Mouse (Mus musculus) forebrain, embryonic 13.5 days (tissue): Measurements from ENCODE around the gene Actr8. TPM values are rescaled to one million over a fixed set of nuclear protein-coding genes. Genes with fewer than 3 reads are reported as not detected.

Experiments used
- ATAC-seq: fragments of 200-750 bp; cut with Nextera tagmentation; 2 replicates; pipeline ENCODE4 v1.8.0; 2017
- H3K27ac ChIP-seq: fragments of 300-500 bp; sonication (generic); 2 replicates; pipeline ENCODE4 v1.5.1; 2015; ENCODE audit warnings: inconsistent platforms, mild to moderate bottlenecking, moderate library complexity
- H3K27me3 ChIP-seq: fragments of 300-500 bp; sonication (generic); 2 replicates; pipeline ENCODE4 v1.6.1; 2015; ENCODE audit warnings: mild to moderate bottlenecking, inconsistent platforms
- H3K36me3 ChIP-seq: fragments of 300-500 bp; sonication (generic); 2 replicates; pipeline ENCODE4 v1.6.1; 2015; ENCODE audit warnings: mild to moderate bottlenecking, inconsistent platforms; ENCODE audit not compliant: poor library complexity, severe bottlenecking
- H3K4me1 ChIP-seq: fragments of 300-500 bp; sonication (generic); 2 replicates; pipeline ENCODE4 v1.6.1; 2015; ENCODE audit warnings: inconsistent platforms
- H3K4me2 ChIP-seq: fragments of 300-500 bp; sonication (generic); 2 replicates; pipeline ENCODE4 v1.6.1; 2015; ENCODE audit warnings: inconsistent platforms, mild to moderate bottlenecking, moderate library complexity
- H3K4me3 ChIP-seq: fragments of 300-500 bp; sonication (generic); 2 replicates; pipeline ENCODE4 v1.5.1; 2015; ENCODE audit warnings: mild to moderate bottlenecking, inconsistent platforms
- H3K9ac ChIP-seq: fragments of 300-500 bp; sonication (generic); 2 replicates; pipeline ENCODE4 v1.6.1; 2015; ENCODE audit warnings: mild to moderate bottlenecking, inconsistent platforms
- H3K9me3 ChIP-seq: fragments of 300-500 bp; sonication (generic); replicated peaks from 2 replicates; pipeline ENCODE4 v1.6.1; 2016; ENCODE audit warnings: inconsistent platforms
- WGBS: fragments of 180-500 bp; shearing (Covaris S2); methylation state at CpG from one replicate; pipeline ENCODE4 v1.1.7; 2015; 5-methylcytosine and 5-hydroxymethylcytosine counted together
- polyA plus RNA-seq: library from polyadenylated mRNA; unstranded; fragments of >200 nt; fragmentation: Nextera tagmentation; extraction: Ambion mirVana; gene quantifications from 2 replicates; pipeline ENCODE4 v1.2.1, GENCODE M21; 2015

The Actr8 gene
- polyA plus RNA-seq, 1 experiment from 2014 or later: 87.0 TPM

DNA sequence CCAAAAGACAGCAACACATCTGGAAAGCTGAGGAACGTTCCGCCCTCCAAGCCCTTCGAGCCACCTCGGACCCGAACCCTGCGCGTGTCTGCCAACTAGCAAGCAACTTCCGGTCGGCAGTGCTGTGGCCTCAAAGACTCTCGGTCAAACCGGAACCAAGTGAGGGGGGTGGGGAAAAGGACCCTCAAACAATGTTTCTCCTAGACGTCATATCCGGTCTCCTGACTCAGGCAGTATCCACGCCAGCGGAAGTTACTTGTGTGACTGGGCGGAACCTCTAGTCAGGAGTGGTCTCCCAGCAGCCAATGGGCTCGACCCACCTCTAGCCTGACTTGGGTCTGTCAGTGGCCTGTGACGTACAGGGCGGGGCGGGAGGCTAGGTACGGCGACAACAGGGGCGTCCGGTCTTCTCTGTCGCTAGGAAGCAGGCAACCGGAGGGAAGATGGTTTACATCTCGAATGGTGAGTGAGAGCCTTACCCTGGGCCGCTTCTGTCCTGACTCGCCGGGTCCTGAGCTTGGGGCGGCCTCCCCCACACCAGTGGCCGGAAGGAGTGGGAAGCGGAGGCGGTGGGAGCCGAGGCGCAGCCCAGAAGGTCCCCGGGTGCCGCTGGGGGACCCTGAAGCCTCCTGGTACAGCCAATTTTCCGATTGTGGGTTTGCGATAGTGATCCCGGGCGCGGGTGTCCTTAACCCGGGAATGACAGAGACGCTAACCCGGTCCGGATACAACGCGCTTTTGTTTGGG, 9.9 kb upstream of the Actr8 start, which contains the start of gene Selenok:
Gene Selenok (plus strand): TSS at position 234 of the 747 bp plus-strand sequence.
- WGBS: under 1% methylated on average over 42 of the region's 49 CpGs
- Histone ChIP-seq H3K27ac (peak within 1 kb of the TSS; percentile 83), H3K9ac (peak within 1 kb of the TSS; percentile 90), H3K4me2 (peak within 1 kb of the TSS; percentile 87), H3K9me3 (no peaks in the 10 kb centered on the region), H3K27me3 (no peaks in the 10 kb centered on the region), H3K36me3 (peaks cover 27% of the 10 kb centered on the region), H3K4me3 (peak within 1 kb of the TSS; percentile 87), H3K4me1 (peaks cover 27% of the 10 kb centered on the region)
- ATAC-seq: peak; percentile 100

- no peak overlapping the region for H3K4me2 ChIP-seq
Observed at GRCm38 (mm10) chr14:29971446-29971845, 6.7 kb upstream of the Actr8 start.

DNA sequence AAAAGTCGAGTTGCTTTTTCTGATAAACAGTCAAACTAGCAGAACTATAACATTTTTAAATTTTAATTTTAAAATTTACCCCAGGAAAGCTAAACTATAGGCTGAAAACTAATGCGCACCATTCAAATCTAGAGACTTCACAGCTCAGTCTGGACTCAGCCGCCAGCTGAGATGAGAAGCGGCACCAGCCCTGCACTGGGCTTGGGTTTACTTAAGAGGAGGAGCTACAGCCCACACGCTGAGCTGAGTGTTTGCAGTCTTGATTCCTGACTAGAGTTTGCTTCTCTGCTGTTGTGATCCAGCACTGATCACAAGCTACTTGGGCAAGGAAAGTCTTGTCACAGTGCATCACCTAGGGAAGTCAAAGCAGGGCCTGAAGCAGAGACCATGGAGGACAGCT, 6.1 kb upstream of the Actr8 start:
- Histone ChIP-seq H3K4me3 (no peak overlapping the region), H3K27me3 (no peaks in the 10 kb centered on the region), H3K27ac (no peak overlapping the region), H3K9me3 (no peaks in the 10 kb centered on the region), H3K9ac (no peak overlapping the region), H3K4me2 (no peak overlapping the region), H3K36me3 (peaks cover 64% of the 10 kb centered on the region), H3K4me1 (peaks cover 27% of the 10 kb centered on the region)
- ATAC-seq: no peak
- WGBS: 91% methylated on average over 5 of the region's 5 CpGs

More at GRCm38 (mm10) chr14:29971446-29971845, 6.7 kb upstream of the Actr8 start:
- H3K36me3 ChIP-seq: peaks cover 58% of the 10 kb centered on the region
- H3K4me3 ChIP-seq: no peak overlapping the region
- H3K9ac ChIP-seq: no peak overlapping the region
- H3K27ac ChIP-seq: no peak overlapping the region
- no peak for ATAC-seq
- H3K4me1 ChIP-seq: peaks cover 27% of the 10 kb centered on the region
- no peaks in the 10 kb centered on the region for H3K27me3 ChIP-seq
- 95% methylated on average over 7 of the region's 7 CpGs for WGBS
- H3K9me3 ChIP-seq: no peaks in the 10 kb centered on the region

DNA sequence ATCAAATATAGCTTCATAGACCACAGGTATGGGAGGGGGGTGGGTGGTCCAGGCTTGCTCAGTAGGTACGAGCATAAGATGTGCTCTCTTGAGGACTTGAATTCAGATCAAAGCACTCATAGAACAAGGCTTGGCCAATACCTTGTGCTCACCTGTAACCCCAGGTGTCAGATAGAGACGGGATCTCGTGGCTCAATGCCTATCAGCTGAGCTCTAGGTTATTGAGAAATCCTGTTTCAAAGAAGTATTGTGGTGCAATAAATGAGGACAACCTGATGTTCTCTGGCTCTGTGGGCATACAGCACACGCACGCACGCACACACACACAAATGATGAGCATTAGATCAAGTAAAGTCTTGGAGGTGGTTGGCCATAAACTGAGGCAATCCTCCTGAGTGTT, 1.2 kb upstream of the Actr8 start:
- Histone ChIP-seq H3K9ac (no peak overlapping the region), H3K4me1 (peaks cover 11% of the 10 kb centered on the region), H3K27ac (no peak overlapping the region), H3K4me3 (no peak overlapping the region), H3K36me3 (peaks cover 71% of the 10 kb centered on the region), H3K4me2 (no peak overlapping the region), H3K27me3 (no peaks in the 10 kb centered on the region), H3K9me3 (no peaks in the 10 kb centered on the region)
- no peak for ATAC-seq
- 96% methylated on average over 6 of the region's 6 CpGs for WGBS

GRCm38 (mm10) chr14:29980447-29981205, 2.5 kb downstream of the Actr8 start:
- Histone ChIP-seq H3K4me1 (peaks cover 11% of the 10 kb centered on the region), H3K27ac (no peak overlapping the region), H3K9ac (no peak overlapping the region), H3K36me3 (peaks cover 72% of the 10 kb centered on the region), H3K4me3 (no peak overlapping the region), H3K27me3 (no peaks in the 10 kb centered on the region), H3K9me3 (no peaks in the 10 kb centered on the region), H3K4me2 (no peak overlapping the region)
- no peak for ATAC-seq
- WGBS: 97% methylated on average over 10 of the region's 10 CpGs

DNA sequence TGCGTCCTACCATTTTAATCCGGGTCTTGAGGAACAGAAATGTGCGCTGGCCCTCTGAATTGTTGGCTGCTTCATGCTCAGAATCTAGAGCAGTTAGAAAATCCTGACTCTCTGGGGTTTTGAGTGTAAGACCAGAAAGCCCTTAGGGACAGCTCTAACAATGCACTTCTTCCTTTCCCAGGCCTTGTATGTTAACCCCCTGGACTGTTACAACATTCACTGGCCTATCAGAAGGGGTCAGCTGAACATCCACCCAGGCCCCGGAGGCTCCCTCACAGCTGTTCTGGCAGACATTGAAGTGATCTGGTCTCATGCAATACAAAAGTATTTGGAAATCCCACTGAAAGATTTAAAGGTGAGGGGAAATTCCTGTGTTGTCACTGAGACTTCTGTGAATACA, 8.0 kb downstream of the Actr8 start:
- H3K4me3 ChIP-seq: no peak overlapping the region
- H3K9me3 ChIP-seq: no peaks in the 10 kb centered on the region
- 96% methylated on average over 4 of the region's 4 CpGs for WGBS
- no peak overlapping the region for H3K9ac ChIP-seq
- H3K27me3 ChIP-seq: no peaks in the 10 kb centered on the region
- H3K4me1 ChIP-seq: no peaks in the 10 kb centered on the region
- H3K36me3 ChIP-seq: peaks cover 100% of the 10 kb centered on the region
- ATAC-seq: no peak
- no peak overlapping the region for H3K4me2 ChIP-seq
- no peak overlapping the region for H3K27ac ChIP-seq

DNA sequence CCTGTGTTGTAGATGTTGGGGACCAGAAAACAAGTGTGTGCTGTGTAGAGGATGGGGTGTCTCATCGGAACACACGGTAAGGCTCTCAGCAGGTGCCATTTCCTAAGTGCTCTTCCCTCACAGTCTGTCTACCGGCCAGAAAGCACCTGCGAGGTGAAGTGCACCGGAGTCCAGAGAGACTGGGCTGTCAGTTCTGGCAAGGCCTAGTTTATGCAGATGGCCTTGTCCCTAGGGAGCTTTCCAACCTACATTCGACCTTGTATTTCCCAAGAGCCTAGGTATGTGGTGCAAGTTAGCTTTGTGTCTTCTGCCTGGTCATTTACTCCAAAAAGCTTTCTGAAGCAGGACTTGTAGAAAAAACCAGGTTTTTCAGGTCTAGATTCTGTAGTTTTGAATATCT, 9.1 kb downstream of the Actr8 start:
- 95% methylated on average over 6 of the region's 6 CpGs for WGBS
- Histone ChIP-seq H3K4me2 (no peak overlapping the region), H3K9me3 (no peaks in the 10 kb centered on the region), H3K9ac (no peak overlapping the region), H3K27me3 (no peaks in the 10 kb centered on the region), H3K4me3 (no peak overlapping the region), H3K36me3 (peaks cover 100% of the 10 kb centered on the region), H3K27ac (no peak overlapping the region), H3K4me1 (no peaks in the 10 kb centered on the region)
- no peak for ATAC-seq

DNA sequence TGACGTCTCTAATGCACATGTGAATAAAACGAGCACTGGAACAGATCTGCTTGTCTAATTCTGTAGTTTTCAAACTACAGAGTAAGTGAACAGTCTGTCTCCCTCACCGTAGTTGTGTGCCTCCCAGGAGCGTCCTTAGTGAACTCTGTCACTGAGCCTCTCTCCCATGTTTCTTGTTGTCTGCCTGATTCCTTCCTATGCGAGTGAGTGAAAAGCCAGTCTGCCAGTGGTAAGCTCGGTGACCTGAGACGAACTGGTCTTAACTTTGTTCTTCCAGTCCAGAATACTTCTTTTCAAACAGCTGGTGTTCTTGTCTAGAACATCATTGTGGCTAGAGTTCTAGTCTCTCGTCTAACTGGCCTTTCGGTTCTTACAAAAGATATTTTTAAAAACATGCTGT, 9.6 kb downstream of the Actr8 start:
- Histone ChIP-seq H3K4me1 (no peaks in the 10 kb centered on the region), H3K27me3 (no peaks in the 10 kb centered on the region), H3K4me2 (no peak overlapping the region), H3K9ac (no peak overlapping the region), H3K27ac (no peak overlapping the region), H3K36me3 (peaks cover 100% of the 10 kb centered on the region), H3K9me3 (no peaks in the 10 kb centered on the region), H3K4me3 (no peak overlapping the region)
- 93% methylated on average over 9 of the region's 9 CpGs for WGBS
- no peak for ATAC-seq

DNA sequence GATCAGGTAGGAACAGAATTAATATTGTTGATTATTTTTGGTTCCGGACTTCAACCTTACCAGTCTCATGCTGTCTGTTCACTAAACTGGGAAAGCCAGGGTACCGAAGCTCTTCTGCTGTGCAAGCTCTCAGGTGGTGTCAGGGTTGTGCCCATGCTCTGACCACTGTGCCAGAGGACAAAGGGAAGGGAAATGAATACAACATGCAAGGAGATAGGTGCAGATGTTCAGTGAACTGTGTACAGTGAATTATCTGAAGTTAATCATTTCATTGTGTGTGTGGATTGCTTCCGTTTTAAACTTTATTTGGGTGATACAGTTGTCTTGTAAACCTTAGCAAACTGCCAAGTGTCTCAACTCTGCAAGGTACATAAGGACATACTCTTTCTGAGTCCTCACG, 10.2 kb downstream of the Actr8 start:
- ATAC-seq: no peak
- no peak overlapping the region for H3K4me3 ChIP-seq
- H3K4me1 ChIP-seq: no peaks in the 10 kb centered on the region
- no peaks in the 10 kb centered on the region for H3K27me3 ChIP-seq
- H3K27ac ChIP-seq: no peak overlapping the region
- 96% methylated on average over 4 of the region's 4 CpGs for WGBS
- peaks cover 100% of the 10 kb centered on the region for H3K36me3 ChIP-seq
- H3K9me3 ChIP-seq: no peaks in the 10 kb centered on the region
- H3K9ac ChIP-seq: no peak overlapping the region
- no peak overlapping the region for H3K4me2 ChIP-seq

GRCm38 (mm10) chr14:29994976-29995375, 16.8 kb downstream of the Actr8 start:
- Histone ChIP-seq H3K36me3 (peaks cover 84% of the 10 kb centered on the region), H3K4me1 (no peaks in the 10 kb centered on the region), H3K27me3 (no peaks in the 10 kb centered on the region), H3K9me3 (no peaks in the 10 kb centered on the region), H3K4me3 (no peak overlapping the region), H3K4me2 (no peak overlapping the region), H3K9ac (no peak overlapping the region), H3K27ac (no peak overlapping the region)
- ATAC-seq: no peak
- 94% methylated on average over 4 of the region's 4 CpGs for WGBS

GRCm38 (mm10) chr14:29996000-29996751, 18.0 kb downstream of the Actr8 start:
- H3K4me1 ChIP-seq: no peaks in the 10 kb centered on the region
- no peak for ATAC-seq
- H3K4me3 ChIP-seq: no peak overlapping the region
- H3K27me3 ChIP-seq: no peaks in the 10 kb centered on the region
- H3K27ac ChIP-seq: no peak overlapping the region
- no peak overlapping the region for H3K9ac ChIP-seq
- H3K4me2 ChIP-seq: no peak overlapping the region
- H3K9me3 ChIP-seq: no peaks in the 10 kb centered on the region
- H3K36me3 ChIP-seq: peaks cover 72% of the 10 kb centered on the region
- 94% methylated on average over 11 of the region's 11 CpGs for WGBS

DNA sequence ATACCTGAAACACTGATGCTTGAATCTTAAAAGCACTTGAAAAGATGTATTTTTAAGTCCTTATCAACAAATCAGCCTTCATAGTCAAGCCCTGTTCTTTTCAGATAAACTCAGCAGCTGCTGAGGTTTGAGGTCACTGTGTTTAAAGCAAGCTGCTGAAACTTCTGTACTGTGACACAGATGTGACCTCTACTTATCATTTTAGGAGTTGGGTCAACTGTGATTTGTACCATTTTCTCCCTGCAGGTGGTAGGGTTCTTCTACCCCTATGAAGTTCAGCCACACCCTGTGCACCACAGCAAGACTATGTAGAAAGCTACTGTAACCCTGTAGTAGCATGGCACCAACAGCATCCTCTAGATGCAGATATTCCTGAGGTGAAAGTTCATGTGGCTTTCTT, 19.2 kb downstream of the Actr8 start:
- H3K27me3 ChIP-seq: no peaks in the 10 kb centered on the region

More for the DNA sequence above, 19.2 kb downstream of the Actr8 start:
- Histone ChIP-seq H3K4me2 (no peak overlapping the region), H3K36me3 (peaks cover 60% of the 10 kb centered on the region), H3K4me3 (no peak overlapping the region), H3K9ac (no peak overlapping the region), H3K27ac (no peak overlapping the region), H3K9me3 (no peaks in the 10 kb centered on the region), H3K4me1 (no peaks in the 10 kb centered on the region)
- ATAC-seq: no peak
